ENCODE assay signal across 8 mouse cellular contexts in genomic region chr12:86923837-86924236, GRCm38 (mm10). TPM values are rescaled to one million over a fixed set of nuclear protein-coding genes. Genes with fewer than 3 reads are reported as not detected.
DNase-seq lines count a peak whose midpoint lies in the region; ATAC-seq and TF ChIP-seq lines count a peak whose summit lies in the region.

No protein-coding gene starts in this region.

- H3K79me3 ChIP-seq in C2C12 (ENCODE audit: low read depth): no peaks in the 10 kb centered on the region

- H3K4me2 ChIP-seq in heart, embryonic 12.5 days: no peak overlapping the region
- H3K4me2 ChIP-seq in kidney, embryonic 15.5 days: no peak overlapping the region
- H3K4me2 ChIP-seq in liver, embryonic 12.5 days: no peak overlapping the region
- H3K4me2 ChIP-seq in stomach, embryonic 14.5 days (replicated peaks; ENCODE audit: low read depth, low read length): no peak overlapping the region

- H3K79me2 ChIP-seq in C2C12 (ENCODE audit: control insufficient read depth, insufficient read depth): no peaks in the 10 kb centered on the region

- ATAC-seq in heart, embryonic 12.5 days (ENCODE audit: insufficient number of reproducible peaks, low FRiP score): peak; percentile 26
- peak; percentile 35 for ATAC-seq in kidney, embryonic 15.5 days (replicated peaks; ENCODE audit: low FRiP score)
- ATAC-seq in liver, embryonic 12.5 days: peak; percentile 62; the same call in 1 of the 2 replicates
- peak; percentile 15; the same call in 1 of the 2 replicates for ATAC-seq in stomach, embryonic 14.5 days (ENCODE audit: insufficient number of reproducible peaks, insufficient read depth, low FRiP score, low read depth)

- no peaks in the 10 kb centered on the region for H3K4me1 ChIP-seq in embryonic fibroblast, embryonic 13.5 days (ENCODE audit: control insufficient read depth, insufficient read depth, low read length)
- peaks cover 6% of the 10 kb centered on the region; the same call in 1 of the 2 replicates for H3K4me1 ChIP-seq in heart, embryonic 12.5 days (replicated peaks)
- H3K4me1 ChIP-seq in kidney, embryonic 15.5 days: peaks cover 9% of the 10 kb centered on the region
- peaks cover 5% of the 10 kb centered on the region for H3K4me1 ChIP-seq in liver, embryonic 12.5 days
- H3K4me1 ChIP-seq in stomach, embryonic 14.5 days (ENCODE audit: control insufficient read depth, insufficient read depth, low read length): peaks cover 3% of the 10 kb centered on the region

- no peaks in the 10 kb centered on the region for H3K27me3 ChIP-seq in C2C12 (ENCODE audit: control insufficient read depth, insufficient read depth, insufficient read length)
- no peaks in the 10 kb centered on the region for H3K27me3 ChIP-seq in heart, embryonic 12.5 days (replicated peaks)
- no peaks in the 10 kb centered on the region for H3K27me3 ChIP-seq in kidney, embryonic 15.5 days
- H3K27me3 ChIP-seq in liver, embryonic 12.5 days (replicated peaks): no peaks in the 10 kb centered on the region
- no peaks in the 10 kb centered on the region for H3K27me3 ChIP-seq in stomach, embryonic 14.5 days (ENCODE audit: control insufficient read depth, insufficient read depth, low read length)

- H3K27ac ChIP-seq in embryonic fibroblast, embryonic 13.5 days (ENCODE audit: insufficient read depth, low read length): no peak overlapping the region
- no peak overlapping the region for H3K27ac ChIP-seq in heart, embryonic 12.5 days (ENCODE audit: poor library complexity, severe bottlenecking)
- H3K27ac ChIP-seq in kidney, embryonic 15.5 days: no peak overlapping the region
- no peak overlapping the region for H3K27ac ChIP-seq in liver, embryonic 12.5 days
- H3K27ac ChIP-seq in stomach, embryonic 14.5 days (ENCODE audit: low read length): no peak overlapping the region

- no peak overlapping the region for H3K4me3 ChIP-seq in C2C12 (ENCODE audit: insufficient read depth, poor library complexity, severe bottlenecking)
- H3K4me3 ChIP-seq in embryonic fibroblast, embryonic 13.5 days (ENCODE audit: insufficient read depth, low read length): no peak overlapping the region
- no peak overlapping the region for H3K4me3 ChIP-seq in heart, embryonic 12.5 days
- H3K4me3 ChIP-seq in kidney, embryonic 15.5 days (replicated peaks): no peak overlapping the region
- H3K4me3 ChIP-seq in liver, embryonic 12.5 days: no peak overlapping the region
- H3K4me3 ChIP-seq in stomach, embryonic 14.5 days (ENCODE audit: low read depth, low read length): no peak overlapping the region

- WGBS in heart, embryonic 12.5 days: 5% methylated on average over 5 of the region's 5 CpGs
- WGBS in kidney, embryonic 15.5 days: 4% methylated on average over 5 of the region's 5 CpGs
- WGBS in liver, embryonic 12.5 days (ENCODE audit: insufficient replicate concordance): 5% methylated on average over 5 of the region's 5 CpGs
- WGBS in stomach, embryonic 14.5 days: 6% methylated on average over 5 of the region's 5 CpGs

- no peak for TF ChIP-seq POLR2A in embryonic fibroblast, embryonic 13.5 days (IDR thresholded peaks at IDR 0.05; ENCODE audit: low read depth, low read length)

- peak; percentile 32 to 60 for DNase-seq in adrenal gland, postnatal 4 days (ENCODE audit: low spot score in 2 of 2)
- peak; percentile 69 for DNase-seq in neural tube, embryonic 10.5 days (ENCODE audit: extremely low spot score, low spot score)

- no peak overlapping the region for H3K9ac ChIP-seq in heart, embryonic 12.5 days
- H3K9ac ChIP-seq in kidney, embryonic 15.5 days: no peak overlapping the region
- H3K9ac ChIP-seq in liver, embryonic 12.5 days: no peak overlapping the region
- H3K9ac ChIP-seq in stomach, embryonic 14.5 days (replicated peaks; ENCODE audit: low read depth, low read length): no peak overlapping the region

- no peaks in the 10 kb centered on the region for H3K36me3 ChIP-seq in C2C12 (ENCODE audit: control insufficient read depth, insufficient read depth)
- no peaks in the 10 kb centered on the region for H3K36me3 ChIP-seq in heart, embryonic 12.5 days
- H3K36me3 ChIP-seq in kidney, embryonic 15.5 days: no peaks in the 10 kb centered on the region
- no peaks in the 10 kb centered on the region for H3K36me3 ChIP-seq in liver, embryonic 12.5 days
- no peaks in the 10 kb centered on the region for H3K36me3 ChIP-seq in stomach, embryonic 14.5 days (ENCODE audit: control insufficient read depth, insufficient read depth, low read length)

- TF ChIP-seq CTCF in C2C12 (IDR thresholded peaks at IDR 0.05; ENCODE audit: control insufficient read depth, insufficient read depth, insufficient read length): peak; percentile 82
- TF ChIP-seq CTCF in embryonic fibroblast, embryonic 13.5 days (IDR thresholded peaks at IDR 0.05; ENCODE audit: borderline replicate concordance, insufficient read depth, low read length): peak; percentile 84; the same call in 1 of the 2 replicates

- H3K9me3 ChIP-seq in heart, embryonic 12.5 days (replicated peaks): no peaks in the 10 kb centered on the region
- H3K9me3 ChIP-seq in kidney, embryonic 15.5 days (replicated peaks): 0 out of 2 replicates have a peak, but pooled peaks cover 3% of the 10 kb centered on the region
- peaks cover 10% of the 10 kb centered on the region for H3K9me3 ChIP-seq in liver, embryonic 12.5 days (replicated peaks)
- peaks cover 7% of the 10 kb centered on the region; the same call in 1 of the 2 replicates for H3K9me3 ChIP-seq in stomach, embryonic 14.5 days (ENCODE audit: control insufficient read depth, low read depth, low read length)

- no peak overlapping the region for H3ac ChIP-seq in C2C12 (ENCODE audit: control insufficient read depth, insufficient read length, low read depth)

TF ChIP-seq in C2C12, 6 proteins besides CTCF, POLR2A, EP300 and RAD21:
- TF ChIP-seq MAX (IDR thresholded peaks at IDR 0.05) (no peak), FOSL1 (IDR thresholded peaks at IDR 0.05; ENCODE audit: insufficient read depth, low read length, poor library complexity, severe bottlenecking) (no peak), CEBPB (IDR thresholded peaks at IDR 0.05; ENCODE audit: low read depth) (no peak), MYOG (IDR thresholded peaks at IDR 0.05; ENCODE audit: control insufficient read depth, extremely low read depth, insufficient read length) (no peak), USF1 (IDR thresholded peaks at IDR 0.05; ENCODE audit: low read depth) (no peak), MYOD1 (IDR thresholded peaks at IDR 0.05; ENCODE audit: control insufficient read depth, insufficient read length, low read depth) (no peak)

RNA-seq across cellular contexts. Expression of gene Cipc, which starts 23.0 kb away (rescaled TPM):
- 12.0 TPM for polyA plus RNA-seq in C2C12 (2012; fragmentation: generic; extraction: Trizol)
- 10 to 100 TPM; 21.7 to 23.5 TPM for total RNA-seq in adrenal gland, postnatal 4 days (2021)
- 25.1 and 30.6 TPM in 2 replicates for polyA plus RNA-seq in embryonic fibroblast, embryonic 13.5 days (2011; ENCODE audit: insufficient read length, low read depth, missing spikeins)
- polyA plus RNA-seq in heart, embryonic 12.5 days (2016; fragmentation: Nextera tagmentation; extraction: Ambion mirVana): 28.9 and 29.3 TPM in 2 replicates
- 20.9 and 22.7 TPM in 2 replicates for polyA plus RNA-seq in kidney, embryonic 15.5 days (2015; fragmentation: Nextera tagmentation; extraction: Ambion mirVana)
- 18.0 and 19.2 TPM in 2 replicates for polyA plus RNA-seq in liver, embryonic 12.5 days (2016; fragmentation: Nextera tagmentation; extraction: Ambion mirVana)
- 20.9 and 22.3 TPM in 2 replicates for polyA plus RNA-seq in stomach, embryonic 14.5 days (2014; fragmentation: Nextera tagmentation; extraction: Ambion mirVana)

RNA-seq across cellular contexts. Expression of gene Irf2bpl, which starts 39.2 kb away (rescaled TPM):
- 49.7 TPM for polyA plus RNA-seq in C2C12 (2012; fragmentation: generic; extraction: Trizol)
- 10 to 100 TPM; 78.0 to 81.7 TPM for total RNA-seq in adrenal gland, postnatal 4 days (2021)
- polyA plus RNA-seq in embryonic fibroblast, embryonic 13.5 days (2011; ENCODE audit: insufficient read length, low read depth, missing spikeins): 36.4 and 39.1 TPM in 2 replicates
- 57.8 and 59.5 TPM in 2 replicates for polyA plus RNA-seq in heart, embryonic 12.5 days (2016; fragmentation: Nextera tagmentation; extraction: Ambion mirVana)
- 40.7 and 43.9 TPM in 2 replicates for polyA plus RNA-seq in kidney, embryonic 15.5 days (2015; fragmentation: Nextera tagmentation; extraction: Ambion mirVana)
- 6.7 and 7.7 TPM in 2 replicates for polyA plus RNA-seq in liver, embryonic 12.5 days (2016; fragmentation: Nextera tagmentation; extraction: Ambion mirVana)
- polyA plus RNA-seq in stomach, embryonic 14.5 days (2014; fragmentation: Nextera tagmentation; extraction: Ambion mirVana): 18.2 and 21.6 TPM in 2 replicates
